Mouse (Mus musculus) retina, postnatal 1 day (tissue): ENCODE data around the gene Clstn2.

ENCODE experiments used
- DNase-seq: peaks from one replicate; pipeline ENCODE4 v3.0.0-alpha.2; 2012

The Clstn2 gene

GRCm38 (mm10) chr9:97769331-97769730, 263.6 kb downstream of the Clstn2 start:
- DNase-seq: no peak

DNA sequence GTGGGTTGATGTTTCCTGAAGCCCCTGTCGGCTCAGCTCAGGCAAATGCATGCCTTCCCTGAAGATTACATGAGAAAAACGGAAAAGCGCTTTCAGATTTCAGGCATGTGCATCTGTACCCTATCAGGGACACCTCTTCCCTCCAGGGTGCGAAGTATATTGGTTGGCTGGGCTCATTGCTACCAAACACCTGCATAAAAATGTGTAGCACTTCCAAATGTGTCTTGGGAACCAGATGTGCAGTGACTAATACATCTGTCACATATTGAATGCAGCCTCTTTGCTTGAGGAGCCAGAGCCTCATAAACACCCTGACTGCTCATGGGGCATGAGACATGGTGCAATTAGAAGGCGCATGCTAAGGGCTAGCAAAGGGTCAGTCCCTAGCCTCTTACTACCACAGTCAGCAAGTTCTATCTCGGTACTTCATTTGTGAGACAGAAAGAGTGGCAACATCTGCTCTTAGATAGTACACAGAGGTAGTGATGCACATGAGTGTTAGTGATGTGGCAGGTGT, 267.7 kb downstream of the Clstn2 start:
- no peak for DNase-seq

DNA sequence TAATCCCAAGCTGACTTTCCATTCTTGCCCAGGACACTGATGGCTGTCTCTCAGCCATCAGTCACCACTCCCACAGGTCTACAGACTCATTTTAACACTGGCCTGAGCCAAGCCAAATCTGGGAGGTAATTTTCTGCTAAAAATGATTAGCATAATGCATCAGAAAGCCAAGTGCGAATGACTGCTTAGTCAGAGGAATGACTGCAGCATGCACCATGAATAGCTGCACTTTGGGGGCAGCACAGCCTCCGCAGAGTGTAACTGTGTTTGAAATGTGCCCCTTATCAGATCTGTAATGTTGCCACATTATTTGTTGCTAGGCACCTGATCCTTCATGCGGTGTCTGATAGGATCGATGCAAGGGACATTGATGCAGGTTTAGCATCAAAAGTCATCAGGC, 269.9 kb downstream of the Clstn2 start:
- no peak for DNase-seq

- no peak for DNase-seq
Measured at GRCm38 (mm10) chr9:97755599-97756270, 277.2 kb downstream of the Clstn2 start.

GRCm38 (mm10) chr9:97753715-97754114, 279.3 kb downstream of the Clstn2 start:
- no peak for DNase-seq

- DNase-seq: no peak
Measured at GRCm38 (mm10) chr9:97746574-97746973, 286.4 kb downstream of the Clstn2 start.

GRCm38 (mm10) chr9:97727715-97728486, 305.1 kb downstream of the Clstn2 start:
- DNase-seq: no peak

DNA sequence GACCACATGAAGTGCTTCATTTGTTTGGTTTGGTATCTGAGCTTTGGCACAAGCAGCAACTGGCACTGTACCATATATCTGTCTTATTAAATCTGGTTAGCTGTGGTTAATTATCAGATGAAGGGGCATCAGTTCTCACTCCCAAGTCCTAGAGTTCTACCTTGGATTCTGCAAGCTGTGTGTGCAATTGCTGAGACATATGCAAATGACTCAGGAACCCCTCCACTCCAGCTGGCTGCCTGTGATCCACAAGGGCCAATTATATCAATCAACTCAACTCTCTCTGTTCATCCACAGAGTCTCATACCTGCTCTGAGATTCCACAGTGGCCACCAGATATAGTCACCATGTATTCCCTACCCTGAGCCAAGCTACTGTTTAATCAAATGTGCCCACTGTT, 315.3 kb downstream of the Clstn2 start:
- no peak for DNase-seq

DNA sequence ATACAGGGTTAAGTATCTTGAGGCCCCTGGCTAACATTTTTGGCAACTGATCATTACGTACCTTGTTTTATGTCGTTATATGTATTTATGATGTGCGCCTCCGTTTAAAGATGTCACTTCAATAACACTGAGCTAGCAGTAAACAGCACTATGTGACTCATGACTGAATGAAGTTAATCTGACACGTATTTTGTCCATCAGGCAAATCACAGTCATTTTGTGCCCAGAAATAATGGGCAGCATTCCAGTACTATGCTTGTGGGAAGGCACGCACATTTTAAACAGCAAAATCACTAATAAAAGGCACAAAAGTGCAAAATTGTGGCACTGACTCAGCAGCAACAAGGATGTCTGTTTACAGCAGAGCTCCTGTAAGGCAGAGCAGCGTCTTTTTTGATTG, 316.0 kb downstream of the Clstn2 start:
- DNase-seq: no peak

GRCm38 (mm10) chr9:97712888-97713287, 320.1 kb downstream of the Clstn2 start:
- DNase-seq: no peak

DNA sequence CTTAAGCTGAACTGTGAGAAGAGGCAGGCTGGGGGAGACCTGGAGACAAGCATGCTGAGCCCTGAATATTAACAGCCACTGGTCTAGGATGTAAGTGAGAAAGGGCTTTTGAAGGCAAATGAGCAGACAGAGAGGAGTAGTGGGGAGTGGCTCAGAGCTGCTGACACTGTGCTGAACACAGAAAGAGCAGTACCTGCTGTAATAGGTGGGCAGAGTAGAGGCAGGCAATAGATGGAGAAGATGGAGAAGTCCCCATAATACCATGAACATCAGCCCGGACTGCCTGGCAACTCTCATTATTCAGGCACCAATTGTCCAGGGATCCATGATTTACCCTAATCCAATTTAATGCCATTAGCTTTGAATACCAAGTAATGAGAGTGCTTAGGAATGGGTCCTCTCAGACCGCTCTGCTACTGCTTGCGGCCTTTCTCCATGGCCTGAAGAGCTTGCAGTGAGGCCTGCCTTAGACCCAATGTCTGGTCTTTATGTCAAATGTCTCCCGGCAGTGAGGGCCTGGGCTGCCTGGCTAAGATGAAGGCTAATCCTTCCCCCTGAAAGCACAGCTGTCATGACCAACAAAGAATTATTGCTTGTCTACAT, 329.0 kb downstream of the Clstn2 start:
- DNase-seq: peak; percentile 53

- peak; percentile 29 for DNase-seq
Measured at GRCm38 (mm10) chr9:97702989-97703388, 330.0 kb downstream of the Clstn2 start.

- no peak for DNase-seq
Measured at GRCm38 (mm10) chr9:97699983-97700382, 333.0 kb downstream of the Clstn2 start.

- no peak for DNase-seq
Measured at GRCm38 (mm10) chr9:97699020-97699419, 334.0 kb downstream of the Clstn2 start.

DNA sequence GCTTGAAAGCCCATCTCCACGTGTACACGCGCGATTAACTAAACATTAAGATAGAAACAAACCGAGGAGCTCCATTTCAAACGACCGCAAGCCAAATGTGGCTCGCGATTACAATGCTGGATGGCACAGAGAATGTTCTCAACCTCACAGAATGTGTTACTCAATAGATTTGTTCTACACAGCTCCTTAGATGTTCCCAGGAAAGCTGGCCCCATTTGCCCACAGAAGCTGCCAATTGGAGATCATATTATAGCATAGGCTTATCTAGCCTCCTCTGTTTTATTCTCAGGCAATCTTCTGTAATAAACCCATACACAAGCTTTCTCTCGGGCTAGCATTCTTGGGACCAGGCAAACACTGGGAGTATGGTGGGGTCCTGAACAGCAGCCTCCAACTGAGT, 334.9 kb downstream of the Clstn2 start:
- no peak for DNase-seq

DNA sequence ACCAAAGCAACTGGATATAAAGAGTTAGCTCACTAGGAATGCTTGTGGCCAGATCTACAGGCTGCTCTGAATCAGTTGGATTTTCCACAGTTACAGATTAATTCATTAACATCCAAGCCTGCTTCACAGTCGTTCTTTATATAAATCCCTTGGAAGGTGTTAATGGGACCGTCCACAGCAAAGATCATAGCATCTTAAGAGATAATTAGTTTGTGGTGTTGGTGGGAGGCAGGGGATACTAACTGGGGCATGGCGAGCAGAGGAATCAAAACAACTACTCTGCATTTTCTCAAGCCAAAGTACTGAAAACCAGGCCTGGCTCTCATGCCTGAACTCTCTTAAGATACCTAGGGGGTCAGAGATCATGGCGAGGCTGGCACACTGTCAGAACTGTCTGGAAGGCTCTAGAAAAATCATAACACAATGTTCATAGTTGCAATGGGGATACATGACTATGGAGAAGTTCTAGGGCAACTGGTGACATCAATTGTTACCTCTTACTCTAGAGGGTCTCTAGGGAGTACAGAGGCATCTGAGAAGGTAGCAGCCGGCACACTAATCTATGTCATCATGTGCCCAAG, 336.2 kb downstream of the Clstn2 start:
- DNase-seq: no peak

- no peak for DNase-seq
Measured at GRCm38 (mm10) chr9:97695278-97695677, 337.7 kb downstream of the Clstn2 start.

DNA sequence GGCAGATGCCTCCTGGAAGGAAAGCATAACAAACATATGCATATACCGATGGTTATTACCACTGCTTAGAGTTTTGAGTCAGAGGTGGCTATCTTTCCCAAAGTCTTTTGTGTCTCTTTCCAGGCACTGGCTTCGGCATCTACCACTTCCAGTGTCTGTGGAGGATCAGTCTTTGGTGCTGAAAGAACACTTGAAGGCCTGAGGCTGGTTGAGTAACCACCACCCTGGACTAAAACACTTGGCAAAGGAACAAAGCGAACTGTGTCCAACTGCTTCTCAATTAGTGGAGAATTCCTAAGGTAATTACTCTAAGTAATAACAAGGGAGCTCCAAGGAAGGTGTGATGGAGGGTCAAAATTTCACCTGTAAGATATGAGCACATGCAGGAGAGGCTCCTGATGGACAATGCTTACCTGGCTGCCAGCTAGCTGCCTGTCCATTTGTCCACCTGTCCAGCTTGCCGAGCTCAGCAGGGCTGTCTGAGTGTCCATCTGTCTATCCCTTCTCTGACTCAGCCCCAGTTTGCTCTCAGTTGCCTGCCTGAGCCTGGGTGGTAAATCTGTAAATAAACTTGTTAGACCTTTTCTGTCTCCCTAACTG, 346.1 kb downstream of the Clstn2 start:
- no peak for DNase-seq

- DNase-seq: no peak
Measured at GRCm38 (mm10) chr9:97685664-97686063, 347.3 kb downstream of the Clstn2 start.

DNA sequence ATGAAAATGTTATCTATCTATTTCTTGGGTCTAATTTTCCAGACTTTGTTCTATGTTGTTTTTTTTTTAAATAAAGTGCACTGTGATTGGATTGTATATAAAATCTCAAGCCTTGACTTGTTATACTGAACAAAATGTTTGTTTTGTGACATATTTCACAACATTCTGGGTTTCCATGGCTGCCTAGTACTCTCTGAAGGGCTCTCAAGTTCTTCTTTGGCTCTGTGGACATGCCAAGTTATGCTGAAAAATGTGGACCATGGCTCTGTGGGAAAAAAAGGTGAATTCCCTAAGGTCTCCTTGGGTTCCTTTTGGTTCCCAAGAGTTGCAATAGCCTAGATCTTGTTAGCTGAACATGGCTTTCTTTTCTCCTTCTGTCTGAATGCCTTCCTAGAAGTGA, 353.1 kb downstream of the Clstn2 start:
- no peak for DNase-seq

GRCm38 (mm10) chr9:97679106-97679505, 353.9 kb downstream of the Clstn2 start:
- DNase-seq: no peak

- no peak for DNase-seq
Measured at GRCm38 (mm10) chr9:97677075-97677474, 355.9 kb downstream of the Clstn2 start.

DNA sequence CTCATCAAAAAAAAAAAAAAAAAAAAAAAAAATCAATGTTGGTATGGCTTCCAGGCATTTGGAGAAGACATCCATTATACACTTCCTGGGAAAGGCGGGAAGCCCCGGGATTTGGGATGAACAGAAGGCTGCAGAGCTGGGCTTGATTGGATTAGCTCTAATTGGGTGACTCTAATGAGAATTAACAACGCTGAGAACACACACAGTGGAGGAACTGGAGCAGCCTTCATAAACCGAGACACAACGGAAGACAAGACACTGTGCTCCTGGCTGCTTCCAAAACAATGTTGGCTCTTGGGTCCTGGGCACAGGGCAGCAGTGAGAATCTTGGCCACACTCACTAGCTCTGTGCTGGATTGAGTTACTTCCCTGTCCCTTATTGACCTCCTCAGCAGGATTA, 360.3 kb downstream of the Clstn2 start:
- peak; percentile 93 for DNase-seq
